Mouse (Mus musculus): ENCODE results near the gene Slc25a21.

Slc25a21 gene

GRCm38 (mm10) chr12:57184401-57185147, 12.7 kb downstream of the Slc25a21 start:
- no peak for DNase-seq (ENCODE audit: low spot score)

DNA sequence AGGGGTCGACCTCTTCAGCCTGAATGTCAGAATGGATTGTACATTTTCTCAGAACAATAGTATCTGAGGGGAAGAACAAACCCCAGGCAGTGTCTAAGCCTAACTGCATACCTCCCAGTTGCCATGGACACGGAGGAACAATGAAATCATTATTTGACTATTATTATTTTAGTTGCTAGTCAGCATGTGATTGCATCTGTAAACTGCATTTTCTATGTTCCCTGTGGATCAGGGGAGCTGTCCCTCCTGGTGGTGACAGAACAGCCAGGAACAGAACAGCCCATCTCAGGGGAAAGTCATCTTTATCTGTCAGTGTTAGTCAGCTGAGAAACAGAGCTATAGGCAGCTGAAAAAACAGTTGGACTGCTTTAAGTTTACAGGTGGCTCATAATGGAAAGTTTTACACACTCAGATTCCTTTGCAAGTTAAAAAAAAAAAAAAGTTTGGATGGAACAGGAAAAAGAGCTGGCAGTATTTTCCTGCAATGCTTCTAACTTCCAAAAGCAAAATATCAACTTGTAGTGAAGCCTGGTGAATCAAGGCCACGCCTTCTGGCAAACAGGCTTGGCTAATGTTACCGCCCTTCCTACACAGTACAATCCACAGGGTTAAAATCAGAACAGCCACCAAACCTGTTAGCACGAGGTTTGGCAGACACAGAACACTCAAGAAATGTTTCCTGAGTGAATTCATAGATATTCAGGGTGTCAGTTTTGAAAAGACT, 17.6 kb downstream of the Slc25a21 start:
- no peak for DNase-seq (ENCODE audit: low spot score)

GRCm38 (mm10) chr12:57178818-57179217, 18.5 kb downstream of the Slc25a21 start:
- no peak for DNase-seq (ENCODE audit: low spot score)

- no peak for DNase-seq (ENCODE audit: low spot score)
Observed at GRCm38 (mm10) chr12:57163294-57163693, 34.0 kb downstream of the Slc25a21 start.

GRCm38 (mm10) chr12:57162840-57163239, 34.4 kb downstream of the Slc25a21 start:
- DNase-seq (ENCODE audit: low spot score) = no peak

GRCm38 (mm10) chr12:57159904-57160303, 37.4 kb downstream of the Slc25a21 start:
- no peak for DNase-seq (ENCODE audit: low spot score)

DNA sequence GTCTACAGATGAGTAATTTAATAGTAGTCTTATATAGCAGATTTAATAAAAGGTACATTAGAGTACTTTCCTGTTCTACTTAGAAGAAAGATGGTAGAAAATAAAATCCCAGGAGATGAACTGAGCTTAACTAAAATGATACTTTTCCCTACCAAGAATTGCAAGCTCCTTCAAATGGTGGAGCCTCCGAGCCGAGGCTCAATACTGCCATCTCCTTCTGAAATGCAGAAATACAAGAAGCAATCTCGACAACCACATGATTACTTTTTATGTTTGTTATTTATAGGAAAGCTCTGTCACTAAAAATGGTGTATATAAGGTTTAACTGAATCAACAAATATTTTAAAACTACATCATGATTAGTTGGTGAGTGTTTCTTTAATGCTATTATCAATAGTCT, 39.0 kb downstream of the Slc25a21 start:
- DNase-seq (ENCODE audit: low spot score) = no peak

- DNase-seq (ENCODE audit: low spot score) = no peak
Observed at GRCm38 (mm10) chr12:57138937-57139336, 58.3 kb downstream of the Slc25a21 start.

GRCm38 (mm10) chr12:57137809-57138208, 59.5 kb downstream of the Slc25a21 start:
- no peak for DNase-seq (ENCODE audit: low spot score)

DNA sequence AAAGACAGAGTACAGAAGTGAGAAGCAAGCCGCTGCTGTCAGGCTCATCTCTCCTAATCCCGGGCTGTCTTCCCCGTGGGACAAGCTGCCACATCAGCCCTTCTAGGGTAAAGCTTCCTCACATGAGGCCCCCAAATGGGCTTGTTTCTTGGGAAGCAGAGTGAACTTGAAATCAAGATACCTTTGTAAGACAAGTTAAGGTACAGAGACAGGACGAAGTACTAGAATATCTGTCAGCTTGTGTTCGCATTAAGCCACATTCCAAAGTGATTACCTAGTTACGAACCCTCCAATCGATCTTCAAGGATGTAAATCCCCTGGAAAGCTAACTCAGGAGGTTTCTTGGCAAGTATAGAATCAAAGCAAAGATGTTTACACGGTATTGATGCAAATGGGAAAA, 78.7 kb downstream of the Slc25a21 start:
- no peak for DNase-seq (ENCODE audit: low spot score)

DNA sequence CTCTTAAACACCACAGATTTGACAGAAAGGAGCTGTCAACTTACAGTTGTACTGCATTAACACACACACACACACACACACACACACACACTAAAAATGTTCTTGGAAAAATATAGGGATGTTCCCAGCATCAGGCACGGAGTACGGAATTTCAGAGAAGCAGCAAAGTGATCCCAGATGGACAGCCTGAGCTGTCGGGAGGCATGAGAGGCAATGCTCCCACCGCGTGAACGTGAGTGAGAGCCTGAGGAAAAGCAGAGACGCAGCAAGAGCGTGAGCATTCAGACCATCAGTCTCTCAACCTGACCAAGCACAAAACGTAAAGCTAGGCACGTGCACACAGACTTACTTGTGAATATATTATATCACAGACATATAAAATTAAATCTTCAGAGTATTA, 81.8 kb downstream of the Slc25a21 start:
- no peak for DNase-seq (ENCODE audit: low spot score)

GRCm38 (mm10) chr12:57109363-57109762, 87.9 kb downstream of the Slc25a21 start:
- no peak for DNase-seq (ENCODE audit: low spot score)

- DNase-seq (ENCODE audit: low spot score) = no peak
Observed at GRCm38 (mm10) chr12:57102322-57102721, 95.0 kb downstream of the Slc25a21 start.

- no peak for DNase-seq (ENCODE audit: low spot score)
Observed at GRCm38 (mm10) chr12:57100549-57100948, 96.7 kb downstream of the Slc25a21 start.

DNA sequence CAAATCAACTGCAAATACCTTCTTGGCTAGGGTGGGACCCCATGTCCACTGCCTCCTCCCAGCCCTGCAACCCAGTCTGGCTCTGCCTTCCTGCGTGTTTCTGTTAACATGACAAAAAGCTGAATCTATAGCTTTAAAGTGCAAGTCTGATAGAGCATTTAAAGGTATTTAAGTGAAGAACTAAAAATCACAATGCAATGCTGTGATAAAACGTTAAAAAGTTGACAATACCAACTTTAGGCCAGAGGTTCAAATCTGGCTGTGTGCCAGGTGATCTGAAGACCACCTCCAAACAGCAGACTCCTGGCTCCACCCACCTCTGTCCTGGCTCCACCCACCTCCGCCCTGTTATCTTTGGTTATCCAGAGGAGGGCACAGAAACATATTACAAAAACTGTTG, 98.2 kb downstream of the Slc25a21 start:
- no peak for DNase-seq (ENCODE audit: low spot score)

GRCm38 (mm10) chr12:57098371-57098770, 98.9 kb downstream of the Slc25a21 start:
- DNase-seq (ENCODE audit: low spot score) = no peak

DNA sequence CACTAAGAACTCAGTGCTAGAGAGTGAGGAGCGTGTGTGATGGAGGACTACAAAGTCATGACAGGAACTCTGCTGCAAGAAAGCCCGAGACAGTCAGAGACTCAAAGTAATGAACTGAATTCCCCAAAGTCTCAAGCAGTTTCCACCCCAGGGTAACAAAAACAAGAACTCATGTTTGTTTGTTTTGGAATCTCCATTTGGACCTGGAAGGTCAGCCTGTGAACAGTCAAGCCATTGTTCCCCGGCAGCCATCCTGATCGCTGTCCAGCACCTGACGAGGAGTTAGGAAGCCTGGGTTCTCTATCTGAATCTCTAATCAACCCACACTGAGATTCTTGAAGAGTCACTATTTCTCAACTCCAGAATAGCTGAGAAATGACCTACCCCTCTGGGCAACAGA, 104.2 kb downstream of the Slc25a21 start:
- DNase-seq (ENCODE audit: low spot score) = no peak

- no peak for DNase-seq (ENCODE audit: low spot score)
Observed at GRCm38 (mm10) chr12:57084519-57084918, 112.8 kb downstream of the Slc25a21 start.

DNA sequence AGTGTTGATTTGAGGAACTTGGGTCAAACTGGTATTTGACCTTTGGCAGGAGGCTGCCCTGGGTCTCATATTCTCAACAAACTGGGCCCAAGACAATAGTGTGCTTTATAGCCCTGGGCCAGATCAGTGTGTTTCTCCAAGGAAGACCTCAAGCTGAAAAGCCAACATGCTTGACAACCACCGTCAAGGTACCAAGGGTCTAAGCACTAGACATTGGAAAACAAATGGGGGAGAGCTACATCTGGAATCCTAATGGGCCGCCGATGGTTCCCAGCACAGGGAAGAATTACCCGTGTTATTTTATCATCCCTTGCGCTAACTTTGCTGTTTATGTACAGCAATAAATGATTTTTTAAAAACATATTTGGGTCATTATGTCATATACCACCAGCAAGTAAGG, 113.7 kb downstream of the Slc25a21 start:
- no peak for DNase-seq (ENCODE audit: low spot score)

GRCm38 (mm10) chr12:57076606-57077005, 120.7 kb downstream of the Slc25a21 start:
- DNase-seq (ENCODE audit: low spot score) = no peak

DNA sequence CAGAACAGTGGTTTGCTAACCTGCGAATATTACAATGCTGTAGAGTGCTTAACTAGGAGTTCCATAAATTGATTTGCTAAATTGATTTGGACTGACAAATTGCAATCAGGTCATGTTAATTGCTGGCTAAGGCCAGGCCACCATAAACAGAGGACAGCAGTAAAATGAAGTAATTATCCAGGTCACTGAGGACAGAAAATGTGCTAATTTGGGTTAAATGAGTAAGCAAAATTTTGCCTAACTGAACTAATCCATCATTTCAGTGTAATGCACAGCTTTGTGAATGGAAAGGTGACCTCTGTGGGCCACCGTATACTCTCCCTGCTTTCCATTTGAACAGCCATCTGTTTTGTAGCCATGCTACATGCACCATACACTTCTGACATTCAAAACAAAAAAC, 124.7 kb downstream of the Slc25a21 start:
- DNase-seq (ENCODE audit: low spot score) = no peak

DNA sequence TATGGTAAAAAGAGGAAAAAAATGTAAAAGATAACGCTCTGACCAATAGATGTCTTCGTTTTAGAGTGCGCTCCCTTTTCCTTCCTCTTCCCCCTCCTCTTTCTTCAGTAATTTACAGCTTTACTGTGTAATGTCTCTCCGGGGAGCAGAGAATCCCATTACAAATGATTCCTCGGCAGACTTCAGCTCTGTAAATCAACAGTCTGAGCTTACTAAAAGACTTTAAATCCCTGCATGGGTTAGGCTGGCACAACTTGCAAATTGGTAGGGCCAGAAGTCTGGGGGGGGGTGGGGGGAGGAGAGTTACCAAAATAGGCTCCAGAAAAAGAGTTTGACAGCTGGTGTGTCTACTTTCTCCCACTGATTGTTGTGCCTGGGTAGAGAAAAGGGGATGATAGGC, 128.7 kb downstream of the Slc25a21 start:
- DNase-seq (ENCODE audit: low spot score) = no peak

DNA sequence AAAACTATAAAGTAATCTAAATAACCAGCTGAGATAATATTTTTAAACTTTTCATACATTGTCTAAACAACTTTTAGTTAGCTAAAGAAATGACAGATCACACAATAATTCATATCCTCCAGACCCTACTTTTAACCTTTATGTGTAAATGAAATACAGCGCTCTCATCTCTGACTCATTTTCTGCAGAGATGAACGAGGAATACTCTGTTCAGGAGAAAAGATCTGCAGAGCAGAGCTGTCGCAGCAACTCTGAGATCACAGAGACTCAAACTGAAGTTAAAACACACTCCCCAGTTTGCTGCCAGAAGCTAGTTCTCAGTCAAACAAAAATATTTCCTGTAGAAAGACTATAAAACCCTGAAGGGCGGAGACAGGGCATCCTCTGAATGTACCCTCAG, 177.5 kb downstream of the Slc25a21 start:
- no peak for DNase-seq (ENCODE audit: low spot score)

DNA sequence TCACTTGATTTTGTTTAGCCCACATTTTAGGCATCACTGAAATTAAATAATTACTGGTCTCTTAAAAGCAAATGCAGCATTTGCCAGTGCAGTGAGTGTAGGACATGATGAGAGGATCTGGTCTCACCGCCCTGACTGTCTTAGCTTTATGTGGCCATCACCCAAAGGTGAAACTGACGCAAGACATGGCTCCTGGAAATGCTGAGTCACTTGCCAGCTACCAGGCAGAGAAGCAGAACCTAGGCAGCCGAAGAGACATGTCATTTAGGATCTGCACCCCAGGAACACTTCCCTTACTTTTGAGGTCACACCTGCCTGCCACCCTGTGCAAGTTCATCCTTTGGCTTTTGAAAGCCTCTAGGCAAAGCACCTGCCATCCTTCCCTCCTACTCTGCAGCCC, 180.4 kb downstream of the Slc25a21 start:
- DNase-seq (ENCODE audit: low spot score) = no peak

Measured in spleen, adult 12 weeks (tissue).